Mouse (Mus musculus) C2C12 (cell line): ENCODE measurements around the gene Tnfsf13. TPM values are rescaled to one million over a fixed set of nuclear protein-coding genes. Genes with fewer than 3 reads are reported as not detected.
"Not testable (repeated sequence)": the region's sequence is repeated elsewhere in the genome, so short reads cannot be mapped to it uniquely, and the experiment has no call there.

Experiments
- H3K27me3 ChIP-seq: one replicate; pipeline ENCODE4 v1.6.1; 2011; ENCODE audit not compliant: control insufficient read depth, insufficient read depth, insufficient read length
- H3K36me3 ChIP-seq: one replicate; pipeline ENCODE4 v1.6.1; 2011; ENCODE audit not compliant: control insufficient read depth, insufficient read depth
- H3K4me3 ChIP-seq: one replicate; pipeline ENCODE4 v1.5.1; 2011; ENCODE audit warnings: mild to moderate bottlenecking, control low read depth; ENCODE audit not compliant: poor library complexity, insufficient read depth, severe bottlenecking
- H3K79me2 ChIP-seq: one replicate; pipeline ENCODE4 v1.6.1; 2011; ENCODE audit not compliant: control insufficient read depth, insufficient read depth
- H3K79me3 ChIP-seq: one replicate; pipeline ENCODE4 v1.6.1; 2011; ENCODE audit warnings: low read depth, control low read depth
- H3ac ChIP-seq: one replicate; pipeline ENCODE3; 2011; ENCODE audit warnings: low read depth; ENCODE audit not compliant: control insufficient read depth, insufficient read length
- CEBPB ChIP-seq: IDR thresholded peaks from one replicate; pipeline ENCODE4 v1.6.1; 2011; ENCODE audit warnings: low read depth, mild to moderate bottlenecking, control low read depth, moderate library complexity
- CTCF ChIP-seq: IDR thresholded peaks from one replicate; pipeline ENCODE4 v1.5.1; 2011; ENCODE audit not compliant: control insufficient read depth, insufficient read depth, insufficient read length
- FOSL1 ChIP-seq: IDR thresholded peaks from one replicate; pipeline ENCODE4 v1.8.0; 2011; ENCODE audit warnings: mild to moderate bottlenecking, low read length; ENCODE audit not compliant: poor library complexity, insufficient read depth, severe bottlenecking
- MAX ChIP-seq: IDR thresholded peaks from one replicate; pipeline ENCODE4 v1.6.1; 2011; ENCODE audit warnings: mild to moderate bottlenecking, control low read depth
- MYOD1 ChIP-seq: IDR thresholded peaks from one replicate; pipeline ENCODE4 v1.6.1; 2011; ENCODE audit warnings: low read depth; ENCODE audit not compliant: control insufficient read depth, insufficient read length
- MYOG ChIP-seq: IDR thresholded peaks from one replicate; pipeline ENCODE4 v1.6.1; 2011; ENCODE audit not compliant: control insufficient read depth, insufficient read length; ENCODE audit errors: extremely low read depth
- USF1 ChIP-seq: IDR thresholded peaks from one replicate; pipeline ENCODE4 v1.6.1; 2011; ENCODE audit warnings: low read depth, mild to moderate bottlenecking, control low read depth, moderate library complexity
- long read RNA-seq, 2 experiments: library from polyadenylated mRNA; unstranded; transcript quantifications; one replicate each; pipeline ENCODE4 v2.0.0; 2019 to 2020
- polyA plus RNA-seq: library from polyadenylated mRNA; unstranded; fragments of >200 nt; fragmentation: generic; extraction: Trizol; gene quantifications from one replicate; pipeline ENCODE4 v1.2.1, GENCODE M21; 2012; ENCODE audit warnings: missing spikeins

Gene Tnfsf13
- 0.28 TPM for polyA plus RNA-seq
- long read RNA-seq, experiment 1 = 0 reads
- long read RNA-seq, experiment 2 = 0 reads

DNA sequence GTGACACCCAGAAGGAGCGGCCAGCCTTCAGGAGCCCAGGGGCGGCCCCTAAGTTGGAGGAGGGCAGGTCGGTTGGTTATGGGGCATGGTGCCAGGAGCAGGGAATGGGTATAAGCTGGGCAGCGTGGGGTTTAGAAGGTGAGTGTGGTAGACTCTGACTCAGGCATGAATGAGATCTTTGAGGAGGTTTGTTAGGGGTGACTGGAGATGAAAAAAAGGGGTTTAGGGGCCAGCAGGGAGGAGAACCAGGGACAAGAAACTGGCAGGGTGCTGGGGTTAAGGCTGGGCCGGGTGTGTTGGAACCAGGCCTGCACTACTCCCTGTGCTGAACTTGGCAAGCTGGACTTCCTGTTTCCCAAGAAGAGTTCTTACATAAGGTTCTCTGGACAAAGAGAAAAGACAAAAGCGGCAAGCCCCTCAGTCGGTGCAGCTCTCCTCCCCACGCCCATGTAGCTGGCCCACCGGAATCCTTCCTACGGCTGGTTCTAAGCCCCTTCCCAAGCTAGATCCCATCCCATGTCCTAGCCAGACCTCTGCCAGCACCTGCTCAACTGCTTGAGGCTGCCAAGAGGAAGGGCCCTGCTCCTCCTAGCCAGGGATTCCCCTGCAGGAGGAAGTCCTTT is at the start of gene Tnfsf13:
Tnfsf13 (minus strand) TSS at position 259 of the 623 bp plus-strand sequence.
- H3K36me3 ChIP-seq = no peaks in the 10 kb centered on the region
- H3K79me2 ChIP-seq = peaks cover 19% of the 10 kb centered on the region
- no peak within 1 kb of the TSS for H3K4me3 ChIP-seq
- H3ac ChIP-seq = no peak within 1 kb of the TSS
- peaks cover 10% of the 10 kb centered on the region for H3K79me3 ChIP-seq
- no peaks in the 10 kb centered on the region for H3K27me3 ChIP-seq
- no peak for TF ChIP-seq MYOG

DNA sequence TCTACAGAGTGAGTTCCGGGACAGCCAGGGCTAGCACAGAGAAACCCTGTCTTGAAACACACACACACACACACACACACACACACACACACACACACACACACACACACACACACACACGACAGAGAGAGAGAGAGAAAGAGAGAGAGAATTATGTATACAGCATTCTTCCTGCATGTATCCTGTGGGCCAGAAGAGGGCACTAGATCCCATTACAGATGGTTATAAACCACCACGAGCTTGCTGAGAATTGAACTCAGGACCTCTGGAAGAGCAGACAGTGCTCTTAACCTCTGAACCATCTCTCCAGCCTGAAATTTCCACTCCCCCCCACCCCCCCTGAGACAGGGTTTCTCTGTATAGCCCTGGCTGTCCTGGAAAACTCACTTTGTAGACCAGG is 45.8 kb upstream of the Tnfsf13 start:
- H3K4me3 ChIP-seq, H3ac ChIP-seq, H3K79me3 ChIP-seq, H3K79me2 ChIP-seq, H3K27me3 ChIP-seq: not testable (repeated sequence)
- H3K36me3 ChIP-seq = peaks cover 37% of the 10 kb centered on the region

DNA sequence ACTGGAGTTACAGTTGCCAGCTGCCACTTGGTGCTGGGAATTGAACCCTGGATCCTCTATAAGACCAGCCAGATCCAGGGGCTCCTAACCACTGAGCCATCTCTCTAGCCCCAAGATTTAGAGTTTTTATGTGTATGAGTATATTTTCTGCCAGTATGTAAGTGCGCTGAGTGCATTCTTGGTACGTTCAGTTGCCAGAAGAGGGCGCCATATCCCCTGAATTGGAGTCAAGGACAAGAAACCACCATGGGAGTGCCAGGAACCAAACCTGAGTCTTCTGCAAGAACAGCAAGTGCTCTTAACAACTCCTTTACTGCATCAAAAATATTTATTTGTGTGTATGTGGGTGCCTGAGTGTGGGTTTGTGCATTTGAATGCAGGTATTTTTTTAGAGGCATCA is 43.5 kb upstream of the Tnfsf13 start:
- Histone ChIP-seq H3K4me3 (no peak overlapping the region), H3K79me2 (no peaks in the 10 kb centered on the region), H3K79me3 (no peaks in the 10 kb centered on the region), H3ac (no peak overlapping the region), H3K27me3 (no peaks in the 10 kb centered on the region), H3K36me3 (peaks cover 13% of the 10 kb centered on the region)
- TF ChIP-seq MAX (no peak), CTCF (no peak), MYOD1 (no peak), USF1 (no peak), CEBPB (no peak), FOSL1 (no peak)

DNA sequence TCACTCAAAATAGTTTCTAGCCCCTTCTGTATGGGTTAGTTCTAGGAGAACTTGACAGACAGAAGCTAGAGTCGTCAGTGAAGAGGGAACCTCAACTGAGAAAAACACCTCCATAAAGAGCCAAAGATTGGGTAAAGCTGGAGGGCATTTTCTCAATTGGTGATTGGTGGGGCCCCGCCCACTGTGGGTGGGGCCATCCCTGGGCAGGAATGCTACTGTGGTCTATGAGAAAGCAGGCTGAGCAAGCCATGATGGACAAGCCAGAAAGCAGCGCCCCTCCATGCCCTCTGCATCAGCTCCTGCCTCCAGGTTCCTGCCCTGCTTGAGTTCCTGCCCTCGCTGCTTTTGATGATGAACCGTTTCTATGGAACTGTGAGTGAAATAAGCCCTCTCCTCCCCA is 40.4 kb upstream of the Tnfsf13 start:
- Histone ChIP-seq H3K79me3 (no peaks in the 10 kb centered on the region), H3K79me2 (no peaks in the 10 kb centered on the region), H3K4me3 (no peak overlapping the region), H3K36me3 (no peaks in the 10 kb centered on the region), H3K27me3 (no peaks in the 10 kb centered on the region), H3ac (no peak overlapping the region)
- no peak for TF ChIP-seq CEBPB
- no peak for TF ChIP-seq MYOD1
- no peak for TF ChIP-seq CTCF
- TF ChIP-seq FOSL1 = no peak
- TF ChIP-seq MAX = no peak
- TF ChIP-seq MYOG = no peak
- TF ChIP-seq USF1 = no peak

DNA sequence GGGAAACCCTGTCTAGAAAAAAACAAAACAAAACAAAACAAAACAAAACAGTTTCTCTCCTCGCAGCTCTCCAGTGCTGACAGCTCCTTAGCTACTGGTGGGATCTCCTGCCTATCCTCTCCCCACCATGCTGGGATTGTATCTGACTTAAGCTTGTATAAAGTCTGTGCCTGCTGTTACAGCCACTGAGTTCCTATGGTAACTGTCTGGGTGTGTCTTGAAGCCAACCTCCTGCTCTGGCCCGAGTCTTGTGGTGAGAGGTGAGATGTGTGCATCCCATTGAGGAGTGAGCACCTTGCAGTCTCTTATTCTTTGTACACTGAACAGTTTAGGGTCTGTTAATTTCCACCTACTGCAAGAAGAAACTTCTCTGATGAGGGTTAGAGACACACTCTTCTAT is 37.5 kb upstream of the Tnfsf13 start:
- Histone ChIP-seq H3K27me3 (no peaks in the 10 kb centered on the region), H3K79me2 (no peaks in the 10 kb centered on the region), H3K36me3 (no peaks in the 10 kb centered on the region), H3ac (no peak overlapping the region), H3K79me3 (no peaks in the 10 kb centered on the region), H3K4me3 (no peak overlapping the region)
- TF ChIP-seq USF1 (no peak), FOSL1 (no peak)

DNA sequence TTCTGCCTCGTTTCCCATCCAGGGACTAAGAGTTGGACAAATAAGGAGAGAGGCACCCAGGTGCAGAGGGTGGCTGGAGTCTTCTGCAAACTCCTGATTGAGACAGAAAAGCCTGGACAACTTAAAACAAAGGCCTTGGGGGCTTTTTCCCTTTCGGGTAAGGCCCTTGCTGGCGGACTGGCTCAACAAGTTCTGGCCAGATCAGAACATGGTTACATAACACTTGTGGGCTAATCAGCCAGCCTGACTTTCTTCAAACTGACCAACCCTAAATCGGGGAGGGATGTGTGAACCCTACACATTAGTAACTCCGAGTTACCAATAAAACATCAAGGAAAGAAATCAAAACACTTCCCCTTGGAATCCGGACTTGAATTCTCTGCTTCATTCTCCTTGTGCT is 35.3 kb upstream of the Tnfsf13 start:
- H3K79me3 ChIP-seq = no peaks in the 10 kb centered on the region
- H3K27me3 ChIP-seq = no peaks in the 10 kb centered on the region
- H3K4me3 ChIP-seq = no peak overlapping the region
- TF ChIP-seq MYOD1 = no peak
- TF ChIP-seq MYOG = no peak
- no peak for TF ChIP-seq FOSL1
- TF ChIP-seq MAX = no peak
- no peak for TF ChIP-seq CTCF
- no peak for TF ChIP-seq CEBPB
- no peak for TF ChIP-seq USF1
- H3K36me3 ChIP-seq = no peaks in the 10 kb centered on the region
- no peak overlapping the region for H3ac ChIP-seq
- H3K79me2 ChIP-seq = no peaks in the 10 kb centered on the region

DNA sequence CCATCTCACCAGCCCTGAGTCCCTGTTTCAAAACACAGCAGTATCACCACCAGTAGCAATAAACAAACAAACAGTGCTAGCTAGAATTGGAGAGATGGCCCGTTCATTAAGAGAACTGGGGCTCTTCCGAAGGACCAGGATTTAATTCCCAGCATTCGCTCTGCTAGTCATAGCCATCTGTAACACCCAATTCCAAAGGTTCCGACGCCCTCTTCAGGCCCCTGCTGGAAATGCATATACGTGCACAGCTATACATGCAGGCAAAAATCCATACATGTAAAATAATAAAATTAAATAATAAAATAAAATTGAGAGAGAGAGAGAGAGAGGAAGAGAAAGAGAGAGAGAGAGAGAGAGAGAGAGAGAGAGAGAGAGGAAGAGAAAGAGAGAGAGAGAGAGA is 33.8 kb upstream of the Tnfsf13 start:
- Histone ChIP-seq H3K27me3 (no peaks in the 10 kb centered on the region), H3K4me3 (no peak overlapping the region), H3K36me3 (no peaks in the 10 kb centered on the region), H3K79me2 (no peaks in the 10 kb centered on the region), H3ac (no peak overlapping the region), H3K79me3 (no peaks in the 10 kb centered on the region)
- TF ChIP-seq MYOG (no peak), CTCF (no peak), FOSL1 (no peak), MAX (no peak), CEBPB (no peak)
